Mouse (Mus musculus): ENCODE results near the gene Creb3. TPM values are rescaled to one million over a fixed set of nuclear protein-coding genes. Genes with fewer than 3 reads are reported as not detected.

The Creb3 gene
- polyA plus RNA-seq, 1 experiment = 58.2 TPM

- no peaks in the 10 kb centered on the region for H3K27me3 ChIP-seq (replicated peaks; ENCODE audit: control insufficient read depth, insufficient read depth, low read length)
- H3K27ac ChIP-seq (ENCODE audit: insufficient read depth, low read depth, low read length) = no peak overlapping the region
- H3K4me1 ChIP-seq (ENCODE audit: control insufficient read depth, insufficient read depth, low read length) = no peaks in the 10 kb centered on the region
- no peak for TF ChIP-seq POLR2A (IDR thresholded peaks at IDR 0.05; ENCODE audit: low read depth, low read length)
- TF ChIP-seq CTCF (conservative IDR thresholded peaks at IDR 0.05; ENCODE audit: insufficient read depth, insufficient read length, low read depth, low read length) = no peak
- 73% methylated on average over 3 of the region's 3 CpGs for WGBS
- no peaks in the 10 kb centered on the region for H3K36me3 ChIP-seq (ENCODE audit: control insufficient read depth, insufficient read depth, low read length)
- no peak for DNase-seq
- no peak overlapping the region for H3K4me3 ChIP-seq (ENCODE audit: insufficient read depth, low read depth, low read length)
These were observed 42.0 kb downstream of the Creb3 start for GRCm38 (mm10) chr4:43604099-43604498.

- no peaks in the 10 kb centered on the region for H3K36me3 ChIP-seq (ENCODE audit: control insufficient read depth, insufficient read depth, low read length)
- H3K27me3 ChIP-seq (replicated peaks; ENCODE audit: control insufficient read depth, insufficient read depth, low read length) = no peaks in the 10 kb centered on the region
- no peak overlapping the region for H3K4me3 ChIP-seq (ENCODE audit: insufficient read depth, low read depth, low read length)
- 67% methylated on average over 9 of the region's 9 CpGs for WGBS
- H3K27ac ChIP-seq (ENCODE audit: insufficient read depth, low read depth, low read length) = no peak overlapping the region
- H3K4me1 ChIP-seq (ENCODE audit: control insufficient read depth, insufficient read depth, low read length) = no peaks in the 10 kb centered on the region
- DNase-seq = no peak
- TF ChIP-seq CTCF (conservative IDR thresholded peaks at IDR 0.05; ENCODE audit: insufficient read depth, insufficient read length, low read depth, low read length) (no peak), POLR2A (IDR thresholded peaks at IDR 0.05; ENCODE audit: low read depth, low read length) (no peak)
These were observed 42.9 kb downstream of the Creb3 start for GRCm38 (mm10) chr4:43604751-43605685.

- H3K36me3 ChIP-seq (ENCODE audit: control insufficient read depth, insufficient read depth, low read length) = no peaks in the 10 kb centered on the region
- TF ChIP-seq POLR2A (IDR thresholded peaks at IDR 0.05; ENCODE audit: low read depth, low read length) (no peak), CTCF (conservative IDR thresholded peaks at IDR 0.05; ENCODE audit: insufficient read depth, insufficient read length, low read depth, low read length) (no peak)
- H3K27ac ChIP-seq (ENCODE audit: insufficient read depth, low read depth, low read length) = no peak overlapping the region
- H3K4me3 ChIP-seq (ENCODE audit: insufficient read depth, low read depth, low read length) = no peak overlapping the region
- 69% methylated on average over 10 of the region's 10 CpGs for WGBS
- no peaks in the 10 kb centered on the region for H3K27me3 ChIP-seq (replicated peaks; ENCODE audit: control insufficient read depth, insufficient read depth, low read length)
- no peaks in the 10 kb centered on the region for H3K4me1 ChIP-seq (ENCODE audit: control insufficient read depth, insufficient read depth, low read length)
- DNase-seq = no peak
These were observed 50.4 kb downstream of the Creb3 start for GRCm38 (mm10) chr4:43612534-43612933.

- Histone ChIP-seq H3K36me3 (ENCODE audit: control insufficient read depth, insufficient read depth, low read length) (no peaks in the 10 kb centered on the region), H3K4me3 (ENCODE audit: insufficient read depth, low read depth, low read length) (no peak overlapping the region), H3K27ac (ENCODE audit: insufficient read depth, low read depth, low read length) (no peak overlapping the region), H3K27me3 (replicated peaks; ENCODE audit: control insufficient read depth, insufficient read depth, low read length) (no peaks in the 10 kb centered on the region), H3K4me1 (ENCODE audit: control insufficient read depth, insufficient read depth, low read length) (no peaks in the 10 kb centered on the region)
- DNase-seq = peak; percentile 19
- WGBS = 54% methylated on average over 3 of the region's 3 CpGs
- TF ChIP-seq POLR2A (IDR thresholded peaks at IDR 0.05; ENCODE audit: low read depth, low read length) (no peak), CTCF (conservative IDR thresholded peaks at IDR 0.05; ENCODE audit: insufficient read depth, insufficient read length, low read depth, low read length) (no peak)
These were observed 51.1 kb downstream of the Creb3 start for GRCm38 (mm10) chr4:43613060-43613730.

Other genes starting within 250 kb of the Creb3 start
- 15.5 and 17.3 TPM in 2 replicates for gene Rusc2, start 180.4 kb upstream of the Creb3 start, polyA plus RNA-seq (2012; rRNA removed)
- gene Fam166b, start 133.2 kb upstream of the Creb3 start, polyA plus RNA-seq (2012; rRNA removed) = 1.3 and 1.6 TPM in 2 replicates
- gene Tesk1, start 120.4 kb upstream of the Creb3 start, polyA plus RNA-seq (2012; rRNA removed) = 59.0 and 72.5 TPM in 2 replicates
- gene Cd72, start 107.7 kb upstream of the Creb3 start, polyA plus RNA-seq (2012; rRNA removed) = 4.5 and 12.6 TPM in 2 replicates
- 0.23 and 1.4 TPM in 2 replicates for gene Sit1, start 78.6 kb upstream of the Creb3 start, polyA plus RNA-seq (2012; rRNA removed)
- 529 and 664 TPM in 2 replicates for gene Ccdc107, start 69.4 kb upstream of the Creb3 start, polyA plus RNA-seq (2012; rRNA removed)
- gene Arhgef39, start 62.6 kb upstream of the Creb3 start, polyA plus RNA-seq (2012; rRNA removed) = 17.3 and 26.6 TPM in 2 replicates
- gene Car9, start 55.4 kb upstream of the Creb3 start, polyA plus RNA-seq (2012; rRNA removed) = 4.9 and 5.8 TPM in 2 replicates
- gene Tpm2, start 38.6 kb upstream of the Creb3 start, polyA plus RNA-seq (2012; rRNA removed) = 10.8 and 51.9 TPM in 2 replicates
- gene Tln1, start 359 bp downstream of the Creb3 start, polyA plus RNA-seq (2012; rRNA removed) = 92.1 and 106 TPM in 2 replicates
- gene Rgp1, start 16.4 kb downstream of the Creb3 start, polyA plus RNA-seq (2012; rRNA removed) = 41.2 and 46.9 TPM in 2 replicates
- gene Gba2, start 16.5 kb downstream of the Creb3 start, polyA plus RNA-seq (2012; rRNA removed) = 12.2 and 13.9 TPM in 2 replicates
- gene Msmp, start 22.2 kb downstream of the Creb3 start, polyA plus RNA-seq (2012; rRNA removed) = 2.9 and 4.7 TPM in 2 replicates
- gene Npr2, start 69.6 kb downstream of the Creb3 start, polyA plus RNA-seq (2012; rRNA removed) = 38.0 and 41.5 TPM in 2 replicates
- 2.2 and 2.4 TPM in 2 replicates for gene Spag8, start 91.3 kb downstream of the Creb3 start, polyA plus RNA-seq (2012; rRNA removed)
- 374 and 465 TPM in 2 replicates for gene Hint2, start 94.1 kb downstream of the Creb3 start, polyA plus RNA-seq (2012; rRNA removed)
- gene Tmem8b, start 106.6 kb downstream of the Creb3 start, polyA plus RNA-seq (2012; rRNA removed) = 8.3 and 8.6 TPM in 2 replicates
- 0.09 and 0.12 TPM in 2 replicates for gene Fam221b, start 106.8 kb downstream of the Creb3 start, polyA plus RNA-seq (2012; rRNA removed)
- gene Olfr70, start 138.5 kb downstream of the Creb3 start, polyA plus RNA-seq (2012; rRNA removed) = not detected in 2 replicates
- not detected in 2 replicates for gene Olfr71, start 147.9 kb downstream of the Creb3 start, polyA plus RNA-seq (2012; rRNA removed)
- gene Hrct1, start 164.9 kb downstream of the Creb3 start, polyA plus RNA-seq (2012; rRNA removed) = 4.8 and 5.1 TPM in 2 replicates
- gene Spaar, start 167.7 kb downstream of the Creb3 start, polyA plus RNA-seq (2012; rRNA removed) = 2.4 and 2.5 TPM in 2 replicates
- not detected in 2 replicates for gene Olfr159, start 208.7 kb downstream of the Creb3 start, polyA plus RNA-seq (2012; rRNA removed)